Mouse (Mus musculus) thymus, adult 2 months (tissue): ENCODE data around the gene Shroom1. TPM values are rescaled to one million over a fixed set of nuclear protein-coding genes. Genes with fewer than 3 reads are reported as not detected.

Source experiments
- DNase-seq: peaks from one replicate; pipeline ENCODE4 v3.0.0; 2021
- H3K27ac ChIP-seq: fragments of 200-500 bp; 2 replicates; pipeline ENCODE4 v1.5.1; 2012; ENCODE audit warnings: low read length, control low read depth; ENCODE audit not compliant: control insufficient read depth, insufficient read depth
- H3K27me3 ChIP-seq: fragments of 200-500 bp; 2 replicates; pipeline ENCODE4 v1.6.1; 2012; ENCODE audit warnings: mild to moderate bottlenecking, low read length, moderate library complexity, mixed read lengths; ENCODE audit not compliant: control insufficient read depth, insufficient read depth
- H3K36me3 ChIP-seq: fragments of 200-500 bp; 2 replicates; pipeline ENCODE4 v1.6.1; 2012; ENCODE audit warnings: mild to moderate bottlenecking, low read length, moderate library complexity; ENCODE audit not compliant: control insufficient read depth, insufficient read depth
- H3K4me1 ChIP-seq: fragments of 200-500 bp; replicated peaks from 2 replicates; pipeline ENCODE4 v1.6.1; 2012; ENCODE audit warnings: low read length; ENCODE audit not compliant: control insufficient read depth, insufficient read depth
- H3K4me3 ChIP-seq: fragments of 200-500 bp; 2 replicates; pipeline ENCODE4 v1.5.1; 2012; ENCODE audit warnings: mild to moderate bottlenecking, low read length, control low read depth, moderate library complexity; ENCODE audit not compliant: control insufficient read depth, insufficient read depth
- CTCF ChIP-seq: fragments of 200-500 bp; IDR thresholded peaks from 2 replicates; pipeline ENCODE4 v1.5.1; 2012; ENCODE audit warnings: mild to moderate bottlenecking, control low read depth, low read length, moderate library complexity, borderline replicate concordance; ENCODE audit not compliant: control insufficient read depth, poor library complexity, insufficient read depth; ENCODE audit errors: extremely low read depth
- POLR2A ChIP-seq: fragments of 200-500 bp; IDR thresholded peaks from 2 replicates; pipeline ENCODE4 v1.6.1; 2012; ENCODE audit warnings: mild to moderate bottlenecking, low read length, control low read depth, moderate library complexity; ENCODE audit not compliant: control insufficient read depth, poor library complexity, insufficient read depth; ENCODE audit errors: extremely low read depth
- WGBS: fragments of 180-500 bp; shearing (Covaris S2); methylation state at CpG from one replicate; pipeline ENCODE4 v1.1.7; 2018; 5-methylcytosine and 5-hydroxymethylcytosine counted together
- polyA plus RNA-seq: library from polyadenylated mRNA; depleted of rRNA; stranded (reverse); fragments of >200 nt; gene quantifications from 2 replicates; pipeline ENCODE4 v1.2.3, GENCODE M21; 2012

Shroom1 gene
- polyA plus RNA-seq, 1 experiment, result 0.70 TPM

GRCm38 (mm10) chr11:53443861-53444260 is 13.1 kb upstream of the Shroom1 start:
- TF ChIP-seq POLR2A (no peak), CTCF (no peak)

DNA sequence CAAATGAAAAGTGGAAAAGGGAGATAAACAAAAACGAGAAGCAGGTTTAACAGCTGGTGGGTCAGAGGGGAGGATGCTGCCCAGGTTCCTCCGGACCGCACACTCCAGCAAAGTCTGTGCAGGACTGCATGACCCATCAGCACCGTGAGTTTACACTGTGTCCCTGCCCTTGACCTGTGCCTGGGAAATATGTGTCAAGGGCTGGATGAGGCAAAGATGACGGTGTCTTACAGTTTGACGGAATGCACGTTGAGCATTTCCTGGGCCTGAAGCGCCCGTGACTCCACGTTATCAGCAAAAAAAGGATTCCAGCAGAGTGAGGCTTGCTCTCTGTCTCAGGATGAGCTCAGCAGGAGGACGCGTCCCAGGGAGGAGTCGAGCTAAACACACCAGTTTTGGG is 11.4 kb upstream of the Shroom1 start:
- no peak for DNase-seq
- no peak overlapping the region for H3K27ac ChIP-seq
- peaks cover 11% of the 10 kb centered on the region for H3K4me1 ChIP-seq
- no peak for TF ChIP-seq POLR2A
- TF ChIP-seq CTCF, result no peak
- no peak overlapping the region for H3K4me3 ChIP-seq
- no peaks in the 10 kb centered on the region for H3K36me3 ChIP-seq
- H3K27me3 ChIP-seq, result no peaks in the 10 kb centered on the region; the same call in 1 of the 2 replicates
- WGBS, result 97% methylated on average over 13 of the region's 13 CpGs

More at GRCm38 (mm10) chr11:53443861-53444260, 13.1 kb upstream of the Shroom1 start:
- 15% methylated on average over 6 of the region's 6 CpGs for WGBS
- no peak overlapping the region for H3K27ac ChIP-seq
- H3K36me3 ChIP-seq, result no peaks in the 10 kb centered on the region
- H3K4me1 ChIP-seq, result peaks cover 2% of the 10 kb centered on the region; the same call in 1 of the 2 replicates
- H3K27me3 ChIP-seq, result no peaks in the 10 kb centered on the region
- no peak overlapping the region for H3K4me3 ChIP-seq
- DNase-seq, result peak; percentile 50

DNA sequence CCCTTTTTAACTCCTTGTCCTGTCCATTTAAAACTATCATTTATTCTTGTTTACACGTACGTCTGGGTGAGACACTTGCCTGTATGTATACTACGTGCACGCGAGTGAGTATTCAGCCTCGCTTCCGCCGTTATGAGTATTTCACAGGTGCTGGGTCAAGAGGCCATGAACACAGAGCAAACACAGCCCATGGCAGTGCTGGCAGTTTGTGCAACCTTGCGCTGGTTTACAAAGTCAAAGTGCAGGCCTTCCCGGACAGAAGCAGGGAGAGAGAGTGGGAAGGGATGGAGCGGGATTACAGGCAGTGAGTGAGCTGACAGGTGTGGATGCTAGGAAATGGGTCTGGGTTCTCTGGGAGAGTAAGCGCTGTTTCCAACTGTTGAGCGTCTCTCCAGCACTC is 10.8 kb upstream of the Shroom1 start:
- 97% methylated on average over 13 of the region's 13 CpGs for WGBS
- DNase-seq, result no peak
- TF ChIP-seq CTCF (no peak), POLR2A (no peak)
- H3K36me3 ChIP-seq, result no peaks in the 10 kb centered on the region
- no peak overlapping the region for H3K4me3 ChIP-seq
- peaks cover 11% of the 10 kb centered on the region for H3K4me1 ChIP-seq
- H3K27ac ChIP-seq, result no peak overlapping the region
- peaks cover 2% of the 10 kb centered on the region for H3K27me3 ChIP-seq

DNA sequence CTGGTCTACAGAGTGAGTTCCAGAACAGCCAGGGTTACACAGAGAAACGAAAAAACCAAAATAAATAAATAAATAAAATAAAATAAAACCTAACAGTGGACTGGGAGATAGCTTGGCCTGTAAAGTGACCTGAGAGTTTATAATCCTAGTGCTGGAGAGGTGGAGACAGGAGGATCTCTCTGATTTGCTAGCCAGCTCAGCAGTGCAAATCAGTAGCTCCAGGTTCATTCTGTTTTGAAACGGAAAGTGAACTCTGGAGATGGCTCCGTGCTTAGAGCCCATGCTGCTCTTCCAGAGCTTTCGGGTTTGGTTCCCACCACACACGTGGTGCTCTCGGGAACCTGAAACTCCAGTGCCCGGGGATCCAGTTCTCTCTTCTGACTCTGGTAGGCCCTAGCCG is 9.0 kb upstream of the Shroom1 start:
- TF ChIP-seq POLR2A (no peak), CTCF (no peak)
- Histone ChIP-seq H3K36me3 (no peaks in the 10 kb centered on the region), H3K4me1 (peaks cover 11% of the 10 kb centered on the region), H3K4me3 (no peak overlapping the region), H3K27ac (no peak overlapping the region), H3K27me3 (peaks cover 4% of the 10 kb centered on the region)
- 93% methylated on average over 8 of the region's 8 CpGs for WGBS
- DNase-seq, result no peak

GRCm38 (mm10) chr11:53448529-53448928 is 8.5 kb upstream of the Shroom1 start:
- Histone ChIP-seq H3K27me3 (peaks cover 4% of the 10 kb centered on the region), H3K36me3 (no peaks in the 10 kb centered on the region), H3K4me3 (no peak overlapping the region), H3K4me1 (peaks cover 11% of the 10 kb centered on the region), H3K27ac (no peak overlapping the region)
- 98% methylated on average over 1 of the region's 1 CpGs for WGBS
- TF ChIP-seq CTCF, result no peak
- no peak for TF ChIP-seq POLR2A
- no peak for DNase-seq

GRCm38 (mm10) chr11:53450070-53450705 is 6.8 kb upstream of the Shroom1 start:
- Histone ChIP-seq H3K36me3 (no peaks in the 10 kb centered on the region), H3K27ac (no peak overlapping the region), H3K4me1 (peaks cover 11% of the 10 kb centered on the region), H3K27me3 (peaks cover 4% of the 10 kb centered on the region), H3K4me3 (no peak overlapping the region)
- WGBS, result 6% methylated on average over 15 of the region's 15 CpGs
- DNase-seq, result no peak
- TF ChIP-seq CTCF, result no peak
- TF ChIP-seq POLR2A, result no peak

- 83% methylated on average over 2 of the region's 2 CpGs for WGBS
- no peaks in the 10 kb centered on the region for H3K36me3 ChIP-seq
- TF ChIP-seq CTCF, result no peak
- no peak for DNase-seq
- H3K4me3 ChIP-seq, result no peak overlapping the region
- H3K27me3 ChIP-seq, result peaks cover 4% of the 10 kb centered on the region
- peaks cover 11% of the 10 kb centered on the region for H3K4me1 ChIP-seq
- H3K27ac ChIP-seq, result no peak overlapping the region
Observed at GRCm38 (mm10) chr11:53451361-53451760, 5.6 kb upstream of the Shroom1 start.

GRCm38 (mm10) chr11:53452396-53452795 is 4.6 kb upstream of the Shroom1 start:
- Histone ChIP-seq H3K36me3 (no peaks in the 10 kb centered on the region), H3K27ac (no peak overlapping the region), H3K27me3 (peaks cover 10% of the 10 kb centered on the region), H3K4me3 (no peak overlapping the region), H3K4me1 (peaks cover 14% of the 10 kb centered on the region)
- no peak for TF ChIP-seq CTCF
- TF ChIP-seq POLR2A, result no peak
- DNase-seq, result no peak
- WGBS, result 98% methylated on average over 9 of the region's 9 CpGs
